Mouse (Mus musculus) mesoderm, embryonic 11.5 days (tissue): Measurements from ENCODE around the gene Paf1.

Experiments used
- DNase-seq: peaks from one replicate; pipeline ENCODE4 v3.0.0-alpha.2; 2012; ENCODE audit warnings: low read depth, low spot score

Paf1 gene

DNA sequence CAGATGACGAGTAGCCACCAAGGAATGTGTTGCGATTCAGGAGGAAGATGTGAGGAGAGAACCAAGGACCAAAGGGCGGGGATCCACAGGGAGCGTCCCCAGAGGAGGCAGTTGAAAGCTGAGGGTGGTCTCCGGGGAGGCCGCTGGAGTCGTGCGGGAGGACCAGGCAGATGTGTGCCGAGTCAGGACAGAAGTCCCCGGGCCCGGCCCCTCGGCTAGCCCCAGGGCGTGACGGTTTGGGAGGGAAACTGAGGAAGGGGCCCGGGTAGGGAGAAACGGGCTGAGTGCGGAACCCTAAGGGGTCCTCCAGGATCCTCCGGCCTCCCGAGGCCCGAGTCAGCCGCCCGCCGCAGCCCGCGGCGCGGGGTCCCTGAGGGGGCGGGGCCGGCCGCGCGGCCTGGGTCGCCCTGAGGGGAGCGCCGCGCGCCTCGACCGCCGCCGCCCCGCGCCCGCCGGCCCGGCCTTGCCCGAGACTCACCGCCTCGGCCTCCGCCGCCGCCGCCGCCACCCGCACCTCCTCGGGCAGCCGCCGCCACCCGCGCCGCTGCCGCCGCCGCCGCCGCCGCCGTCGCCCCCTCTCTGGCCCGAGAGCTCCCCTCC is 43.0 kb downstream of the Paf1 start:
- no peak for DNase-seq

DNA sequence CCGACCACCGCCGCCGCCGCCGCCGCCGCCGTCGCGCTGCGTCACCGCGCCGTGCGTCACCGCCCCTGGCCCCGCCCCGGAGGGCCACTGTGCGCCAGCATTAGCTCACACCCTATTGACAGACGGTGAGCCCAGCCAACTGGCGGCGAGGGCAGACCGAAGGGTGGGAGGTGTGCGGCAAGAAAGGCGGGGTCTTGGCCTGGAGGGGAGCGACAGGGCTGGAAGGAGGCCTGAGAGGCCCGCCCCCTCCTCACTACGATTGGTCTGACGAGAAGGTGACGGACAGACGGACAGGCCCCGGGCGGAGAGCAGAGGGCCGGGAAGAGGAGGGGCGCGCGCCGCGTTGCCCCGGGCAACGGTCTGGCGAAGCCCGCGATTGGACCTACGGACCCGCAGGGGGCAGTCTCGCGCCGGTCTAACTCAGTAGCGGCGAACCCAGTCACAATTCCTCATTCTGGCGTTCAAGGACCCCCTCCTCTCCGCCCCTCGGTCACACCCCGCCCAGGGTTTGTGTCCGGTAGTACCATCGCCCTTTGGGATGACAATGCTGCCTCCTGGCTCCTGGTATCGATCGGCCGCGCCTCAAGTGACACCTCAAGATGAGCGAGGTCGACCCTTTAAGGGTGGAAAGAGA is 43.6 kb downstream of the Paf1 start:
- peak; percentile 100 for DNase-seq

DNA sequence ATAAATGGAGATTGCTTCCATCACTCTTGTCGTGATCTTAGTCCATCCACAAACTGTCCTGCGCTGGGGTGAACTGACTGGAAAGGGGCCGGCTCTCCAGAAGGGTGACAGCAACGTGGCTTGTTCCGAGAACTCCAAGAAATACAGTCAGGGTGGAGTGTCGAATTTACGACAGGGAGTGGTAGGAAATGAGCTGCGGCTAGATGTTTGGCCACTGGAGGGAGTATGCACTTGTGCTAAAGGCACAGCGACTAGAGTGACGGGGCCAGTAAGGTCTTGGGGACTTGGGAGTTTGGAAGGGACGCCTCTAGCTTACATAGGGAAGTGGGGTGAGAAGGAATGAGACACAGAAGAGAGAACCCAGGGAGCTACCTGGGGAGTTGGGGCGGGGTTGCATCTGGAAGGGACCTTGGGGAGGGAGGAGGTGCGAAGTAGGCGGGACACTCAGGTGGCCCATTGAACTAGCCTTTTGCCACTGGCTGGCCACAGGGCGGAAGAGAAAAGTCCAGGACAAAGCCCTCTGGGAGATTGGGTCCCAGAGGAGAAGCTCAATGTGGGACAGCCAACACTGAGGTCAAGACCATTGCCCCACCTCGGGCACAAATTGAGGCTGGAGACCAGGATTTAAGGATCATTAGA is 44.3 kb downstream of the Paf1 start, which contains the start of gene Gmfg:
TSS of gene Gmfg (plus strand) at position 516 of the 639 bp plus-strand sequence.
- peak; percentile 86 for DNase-seq

DNA sequence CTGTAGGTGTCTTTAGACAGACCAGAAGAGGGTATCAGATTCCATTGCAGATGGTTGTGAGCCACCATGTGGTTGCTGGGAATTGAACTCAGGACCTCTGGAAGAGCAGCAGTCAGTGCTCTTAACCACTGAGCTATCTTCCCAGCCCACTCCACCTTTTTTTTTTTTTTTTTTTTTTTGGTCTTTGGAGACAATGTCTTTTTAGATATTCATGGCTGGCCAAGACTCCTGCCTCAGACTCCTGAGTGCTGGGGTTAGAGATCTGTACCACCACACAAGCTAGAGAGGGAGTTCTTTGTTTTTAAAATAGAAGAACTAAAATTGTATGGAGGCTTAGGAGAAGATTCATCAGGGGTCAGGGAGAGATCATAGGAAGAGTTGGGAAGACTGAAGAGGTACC is 45.2 kb downstream of the Paf1 start:
- no peak for DNase-seq

DNA sequence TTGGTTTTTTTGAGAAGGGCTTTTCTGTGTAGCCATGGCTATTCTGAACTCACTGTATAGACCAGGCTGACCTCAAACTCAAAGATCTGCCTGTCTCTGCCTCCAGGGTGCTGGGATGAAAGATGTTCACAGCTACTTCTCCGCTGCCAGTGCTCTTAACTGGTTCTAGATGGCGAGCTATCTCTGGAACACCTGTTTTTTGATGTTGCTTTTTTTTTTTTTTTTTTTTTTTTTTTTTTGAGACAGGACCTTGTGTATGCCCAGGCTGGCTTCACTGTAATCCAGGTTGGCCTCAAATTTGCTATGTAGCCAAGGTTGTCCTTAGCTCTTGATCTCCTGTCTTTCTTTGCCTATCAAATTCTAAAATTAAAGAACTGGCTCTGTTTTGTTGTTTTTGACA is 46.0 kb downstream of the Paf1 start:
- no peak for DNase-seq

DNA sequence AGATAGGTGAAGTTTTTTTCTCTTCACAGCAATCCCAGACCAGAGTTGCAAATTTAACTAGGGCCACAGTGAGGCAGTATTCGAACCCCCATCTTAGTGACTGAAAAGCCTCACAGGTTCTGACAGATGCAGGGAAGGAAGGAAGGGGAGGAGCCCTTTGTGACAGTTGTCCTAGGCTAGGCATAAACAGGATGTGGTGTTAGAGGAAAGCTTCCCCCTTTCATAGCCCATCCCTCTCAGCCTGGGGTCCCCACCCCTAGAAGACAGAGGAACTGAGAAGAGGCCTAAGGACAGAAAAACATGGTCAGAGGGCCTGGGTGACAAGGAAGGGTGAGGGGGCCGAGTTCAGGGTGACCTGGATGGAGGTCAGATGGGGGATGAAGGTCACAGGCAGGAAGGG is 48.0 kb downstream of the Paf1 start:
- no peak for DNase-seq

DNA sequence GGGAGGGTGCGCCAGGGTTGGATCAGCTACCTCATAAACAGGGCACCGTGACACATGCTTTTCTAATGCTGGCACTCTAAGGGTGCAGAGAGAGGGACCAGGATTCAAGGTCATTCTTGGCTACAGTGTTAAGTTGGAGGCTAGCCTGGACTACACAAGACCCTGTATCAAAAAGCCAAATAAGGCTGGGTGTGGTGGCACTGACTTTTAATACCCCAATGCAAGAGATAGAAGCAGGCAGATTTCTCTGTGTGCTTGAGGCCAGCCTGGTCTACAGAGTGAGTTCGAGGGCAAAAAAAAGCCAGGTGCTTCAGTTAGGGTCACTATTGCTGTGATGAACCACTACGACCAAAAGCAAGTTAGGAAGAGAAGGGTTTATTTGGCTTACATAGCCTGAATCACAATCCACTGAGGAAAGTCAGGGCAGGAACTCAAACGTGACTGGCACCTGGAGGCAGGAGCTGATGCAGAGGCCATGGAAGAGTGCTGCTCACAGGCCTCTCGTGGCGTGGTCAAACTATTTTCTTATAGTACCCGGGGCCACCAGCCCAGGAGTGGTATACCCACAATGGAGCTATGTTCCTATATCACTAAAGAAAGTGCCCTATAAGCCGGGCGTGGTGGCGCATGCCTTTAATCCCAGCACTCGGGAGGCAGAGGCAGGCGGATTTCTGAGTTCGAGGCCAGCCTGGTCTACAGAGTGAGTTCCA is 49.2 kb downstream of the Paf1 start:
- DNase-seq: no peak

DNA sequence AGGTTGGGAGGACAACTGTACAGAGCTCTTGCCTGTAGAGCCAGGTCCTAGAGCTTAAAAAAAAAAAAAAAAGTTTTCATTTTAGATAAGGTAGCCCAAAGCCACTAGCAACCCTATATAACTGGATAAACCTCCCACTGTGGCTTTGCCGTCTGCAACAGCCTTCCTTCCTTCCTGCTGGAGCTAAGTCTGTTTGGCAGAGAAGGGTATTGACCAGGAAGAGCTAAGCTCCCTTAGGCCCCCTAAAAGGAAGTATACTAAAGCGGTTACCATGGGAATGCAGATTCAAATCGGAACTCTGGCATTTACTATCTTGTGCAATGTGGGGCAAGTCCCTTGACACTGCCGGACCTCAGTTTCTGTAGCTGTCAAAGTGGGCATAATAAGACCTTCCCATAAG is 49.9 kb downstream of the Paf1 start:
- DNase-seq: no peak

DNA sequence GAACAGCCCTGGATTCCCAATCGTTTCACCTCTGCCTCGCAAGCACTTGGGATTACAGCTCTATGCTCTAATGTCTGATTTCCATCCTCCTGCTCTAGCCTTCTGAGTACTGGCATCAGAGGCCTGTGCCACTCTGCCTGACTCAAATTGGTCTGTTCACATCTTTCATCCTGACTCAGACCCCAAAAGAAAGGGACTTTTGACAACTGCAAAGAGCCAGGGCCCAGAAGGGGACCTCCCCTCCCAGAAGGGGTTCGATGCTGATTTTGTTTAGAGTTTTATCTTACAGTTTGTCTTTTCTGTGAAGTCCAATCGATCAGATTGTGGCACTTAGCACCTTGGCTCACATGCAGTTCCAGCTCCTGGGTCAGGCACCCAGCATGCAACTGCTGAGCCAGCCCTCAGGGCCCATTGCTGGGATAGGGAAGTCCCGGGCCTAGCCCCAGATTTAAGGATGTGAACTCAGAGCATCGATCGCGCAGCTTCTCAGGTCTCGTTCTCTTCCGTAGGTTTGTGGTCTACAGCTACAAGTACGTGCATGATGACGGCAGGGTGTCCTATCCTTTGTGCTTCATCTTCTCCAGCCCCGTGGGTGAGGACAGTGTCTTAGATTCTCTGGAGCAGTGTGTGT is 51.7 kb downstream of the Paf1 start:
- DNase-seq: no peak

DNA sequence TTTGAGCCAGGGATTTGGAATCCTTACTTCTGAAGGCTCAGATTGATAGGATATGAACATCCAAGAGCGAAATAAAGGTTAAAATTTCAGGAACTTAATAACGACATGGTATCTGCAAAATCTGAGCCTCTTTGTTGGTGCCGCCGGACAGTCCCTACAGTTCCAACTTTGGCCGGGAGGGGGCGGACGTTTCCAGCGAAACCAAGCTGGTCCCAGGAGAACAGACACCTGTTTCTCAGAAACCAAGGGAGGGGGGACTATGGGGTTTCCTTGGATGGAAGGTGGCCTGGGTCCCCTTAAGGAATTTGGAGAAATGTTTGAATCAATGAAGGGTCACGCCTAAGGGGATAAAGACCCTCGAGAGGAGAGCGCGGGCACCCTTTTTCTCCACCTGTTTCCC is 53.7 kb downstream of the Paf1 start:
- peak; percentile 72 for DNase-seq

DNA sequence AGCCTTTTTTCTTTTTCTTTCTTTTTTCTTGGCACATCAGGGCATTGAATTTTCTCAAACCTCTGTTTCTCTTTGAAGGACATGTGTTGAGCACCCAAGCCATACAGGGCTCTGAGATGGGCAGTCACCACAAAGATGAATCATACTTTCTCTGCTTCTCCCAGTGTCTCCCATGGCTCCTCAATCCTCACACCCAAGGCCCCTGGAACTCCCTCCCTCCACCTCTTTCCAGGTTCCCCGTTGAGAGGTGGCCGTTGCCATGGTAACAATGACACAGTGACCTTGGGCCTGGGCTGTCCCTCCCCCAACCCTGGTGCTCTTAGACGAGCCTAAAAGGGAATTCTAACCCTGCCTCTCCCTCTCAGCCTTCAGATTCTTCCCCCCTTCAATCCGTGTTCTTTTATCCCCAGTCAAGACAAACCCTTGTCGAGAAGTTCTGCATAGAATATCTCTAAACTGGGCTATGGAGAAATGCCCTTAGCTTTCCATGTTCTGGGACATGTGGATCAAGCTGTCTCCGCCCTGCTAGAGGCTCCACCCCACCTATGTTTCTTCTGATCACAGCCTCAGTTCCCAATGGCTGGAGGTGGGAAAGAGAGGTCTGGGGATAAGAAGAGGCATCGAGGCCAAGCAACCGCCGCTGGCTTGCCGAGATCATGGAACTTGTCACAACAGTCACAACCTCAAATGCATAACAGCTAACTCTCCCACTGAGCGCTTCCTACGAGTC is 54.5 kb downstream of the Paf1 start:
- DNase-seq: no peak

DNA sequence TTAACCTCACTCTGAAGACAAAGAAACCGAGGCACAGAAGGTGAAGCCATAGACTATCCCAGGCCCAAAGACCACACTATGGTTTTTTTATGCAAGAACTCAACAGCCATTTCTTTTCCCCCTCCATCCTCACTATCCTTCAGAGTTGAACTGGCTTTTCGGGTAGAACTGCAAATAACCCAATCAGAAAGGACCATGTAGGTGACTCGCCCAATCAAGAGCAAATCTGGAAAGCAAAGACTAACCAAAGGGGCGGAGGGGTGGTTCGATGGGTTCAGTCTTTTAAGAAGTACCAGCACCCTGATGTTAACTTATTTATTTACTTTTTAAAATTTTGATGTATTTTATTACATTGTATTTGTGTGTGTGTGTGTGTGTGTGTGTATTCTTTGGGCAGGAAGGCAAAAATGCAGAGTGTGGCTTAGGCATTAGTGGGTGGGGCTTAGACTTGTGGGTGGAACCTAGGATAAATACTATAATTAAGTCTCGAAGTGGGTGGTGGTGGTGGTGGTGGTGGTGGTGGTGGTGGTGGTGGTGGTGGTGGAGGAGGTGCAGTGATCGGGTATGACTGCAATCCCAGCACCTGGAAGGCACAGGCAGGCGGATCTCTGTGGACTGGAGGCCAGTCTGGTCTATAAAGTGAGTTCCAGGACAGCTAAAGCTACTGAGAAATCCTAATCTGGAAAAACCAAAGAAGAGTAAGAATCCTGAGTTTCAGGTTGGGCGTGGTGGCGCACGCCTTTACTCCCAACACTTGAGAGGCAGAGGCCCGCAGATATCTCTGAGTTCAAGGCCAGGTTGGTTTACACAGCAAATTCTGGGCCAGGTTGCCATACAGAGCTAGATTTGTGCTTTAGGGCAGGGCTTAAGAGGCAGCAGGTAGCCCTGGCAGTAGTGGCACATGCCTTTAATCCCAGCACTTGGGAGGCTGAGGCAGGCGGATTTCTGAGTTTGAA is 55.4 kb downstream of the Paf1 start:
- DNase-seq: no peak
